Mouse (Mus musculus): ENCODE data around the gene Gm17349. TPM values are rescaled to one million over a fixed set of nuclear protein-coding genes. Genes with fewer than 3 reads are reported as not detected.

The Gm17349 gene
- polyA plus RNA-seq, 1 experiment from 2014 or later = not detected

GRCm38 (mm10) chr15:99721921-99722743 is 16.8 kb upstream of the Gm17349 start:
- H3K4me3 ChIP-seq (ENCODE audit: low read depth, low read length) = no peak overlapping the region
- no peak overlapping the region for H3K27ac ChIP-seq (ENCODE audit: low read depth, low read length)
- 80% methylated on average over 25 of the region's 25 CpGs for WGBS
- H3K4me2 ChIP-seq (ENCODE audit: low read length) = no peak overlapping the region
- ATAC-seq = no peak
- H3K4me1 ChIP-seq (ENCODE audit: control insufficient read depth, insufficient read depth, low read length) = peaks cover 14% of the 10 kb centered on the region
- H3K36me3 ChIP-seq (ENCODE audit: control insufficient read depth, insufficient read depth, low read length) = peaks cover 40% of the 10 kb centered on the region
- H3K9ac ChIP-seq (ENCODE audit: low read length) = no peak overlapping the region
- H3K27me3 ChIP-seq (replicated peaks; ENCODE audit: control insufficient read depth, insufficient read depth, low read length) = no peaks in the 10 kb centered on the region
- no peak for DNase-seq (ENCODE audit: low spot score)
- no peaks in the 10 kb centered on the region for H3K9me3 ChIP-seq (replicated peaks; ENCODE audit: control insufficient read depth, low read length)

GRCm38 (mm10) chr15:99719865-99720264 is 14.6 kb upstream of the Gm17349 start:
- H3K4me2 ChIP-seq (ENCODE audit: low read length) = no peak overlapping the region
- DNase-seq (ENCODE audit: low spot score) (no peak), ATAC-seq (no peak)
- H3K27ac ChIP-seq (ENCODE audit: low read depth, low read length) = no peak overlapping the region
- no peak overlapping the region for H3K4me3 ChIP-seq (ENCODE audit: low read depth, low read length)
- peaks cover 50% of the 10 kb centered on the region for H3K36me3 ChIP-seq (ENCODE audit: control insufficient read depth, insufficient read depth, low read length)
- no peaks in the 10 kb centered on the region for H3K27me3 ChIP-seq (replicated peaks; ENCODE audit: control insufficient read depth, insufficient read depth, low read length)
- H3K9me3 ChIP-seq (replicated peaks; ENCODE audit: control insufficient read depth, low read length) = no peaks in the 10 kb centered on the region
- H3K9ac ChIP-seq (ENCODE audit: low read length) = no peak overlapping the region
- H3K4me1 ChIP-seq (ENCODE audit: control insufficient read depth, insufficient read depth, low read length) = peaks cover 16% of the 10 kb centered on the region; the same call in 1 of the 2 replicates
- 80% methylated on average over 8 of the region's 8 CpGs for WGBS

- Histone ChIP-seq H3K4me2 (ENCODE audit: low read length) (no peak overlapping the region), H3K27me3 (replicated peaks; ENCODE audit: control insufficient read depth, insufficient read depth, low read length) (no peaks in the 10 kb centered on the region), H3K9ac (ENCODE audit: low read length) (no peak overlapping the region), H3K27ac (ENCODE audit: low read depth, low read length) (no peak overlapping the region), H3K9me3 (replicated peaks; ENCODE audit: control insufficient read depth, low read length) (no peaks in the 10 kb centered on the region), H3K4me3 (ENCODE audit: low read depth, low read length) (no peak overlapping the region), H3K36me3 (ENCODE audit: control insufficient read depth, insufficient read depth, low read length) (peaks cover 59% of the 10 kb centered on the region), H3K4me1 (ENCODE audit: control insufficient read depth, insufficient read depth, low read length) (peaks cover 10% of the 10 kb centered on the region; the same call in 1 of the 2 replicates)
- WGBS = 88% methylated on average over 9 of the region's 9 CpGs
- DNase-seq (ENCODE audit: low spot score) (no peak), ATAC-seq (no peak)
These were observed 13.3 kb upstream of the Gm17349 start for GRCm38 (mm10) chr15:99718461-99719021.

- H3K27me3 ChIP-seq (replicated peaks; ENCODE audit: control insufficient read depth, insufficient read depth, low read length) = no peaks in the 10 kb centered on the region
- no peaks in the 10 kb centered on the region for H3K9me3 ChIP-seq (replicated peaks; ENCODE audit: control insufficient read depth, low read length)
- H3K4me3 ChIP-seq (ENCODE audit: low read depth, low read length) = no peak within 1 kb of the TSS
- H3K36me3 ChIP-seq (ENCODE audit: control insufficient read depth, insufficient read depth, low read length) = peaks cover 59% of the 10 kb centered on the region
- 64% methylated on average over 26 of the region's 26 CpGs for WGBS
- no peak within 1 kb of the TSS for H3K4me2 ChIP-seq (ENCODE audit: low read length)
- no peak within 1 kb of the TSS for H3K9ac ChIP-seq (ENCODE audit: low read length)
- peak within 1 kb of the TSS; percentile 87 for H3K27ac ChIP-seq (ENCODE audit: low read depth, low read length)
- DNase-seq (ENCODE audit: low spot score) (peak; percentile 35), ATAC-seq (no peak)
- H3K4me1 ChIP-seq (ENCODE audit: control insufficient read depth, insufficient read depth, low read length) = peaks cover 10% of the 10 kb centered on the region; the same call in 1 of the 2 replicates
These were observed 12.4 kb upstream of the Gm17349 start, which contains the start of gene Gpd1 for GRCm38 (mm10) chr15:99717386-99718334. Gene Gpd1 (plus strand): TSS chr15:99717515.

- no peaks in the 10 kb centered on the region for H3K9me3 ChIP-seq (replicated peaks; ENCODE audit: control insufficient read depth, low read length)
- no peak overlapping the region for H3K4me2 ChIP-seq (ENCODE audit: low read length)
- no peak overlapping the region for H3K27ac ChIP-seq (ENCODE audit: low read depth, low read length)
- no peak for ATAC-seq
- DNase-seq (ENCODE audit: low spot score) = no peak
- H3K4me1 ChIP-seq (ENCODE audit: control insufficient read depth, insufficient read depth, low read length) = peaks cover 10% of the 10 kb centered on the region; the same call in 1 of the 2 replicates
- no peak overlapping the region for H3K4me3 ChIP-seq (ENCODE audit: low read depth, low read length)
- H3K36me3 ChIP-seq (ENCODE audit: control insufficient read depth, insufficient read depth, low read length) = peaks cover 59% of the 10 kb centered on the region
- no peaks in the 10 kb centered on the region for H3K27me3 ChIP-seq (replicated peaks; ENCODE audit: control insufficient read depth, insufficient read depth, low read length)
- H3K9ac ChIP-seq (ENCODE audit: low read length) = no peak overlapping the region
- 86% methylated on average over 12 of the region's 12 CpGs for WGBS
These were observed 11.5 kb upstream of the Gm17349 start for GRCm38 (mm10) chr15:99716814-99717213.

GRCm38 (mm10) chr15:99715982-99716746 is 10.9 kb upstream of the Gm17349 start:
- Histone ChIP-seq H3K36me3 (ENCODE audit: control insufficient read depth, insufficient read depth, low read length) (peaks cover 62% of the 10 kb centered on the region), H3K4me2 (ENCODE audit: low read length) (no peak overlapping the region), H3K4me3 (ENCODE audit: low read depth, low read length) (no peak overlapping the region), H3K27me3 (replicated peaks; ENCODE audit: control insufficient read depth, insufficient read depth, low read length) (no peaks in the 10 kb centered on the region), H3K9me3 (replicated peaks; ENCODE audit: control insufficient read depth, low read length) (no peaks in the 10 kb centered on the region), H3K27ac (ENCODE audit: low read depth, low read length) (peak overlapping the region; percentile 87), H3K4me1 (ENCODE audit: control insufficient read depth, insufficient read depth, low read length) (peaks cover 10% of the 10 kb centered on the region; the same call in 1 of the 2 replicates), H3K9ac (ENCODE audit: low read length) (peak overlapping the region; percentile 40; the same call in 1 of the 2 replicates)
- 76% methylated on average over 11 of the region's 11 CpGs for WGBS
- ATAC-seq (peak; percentile 21; the same call in 1 of the 2 replicates), DNase-seq (ENCODE audit: low spot score) (no peak)

- Histone ChIP-seq H3K4me3 (ENCODE audit: low read depth, low read length) (no peak overlapping the region), H3K9me3 (replicated peaks; ENCODE audit: control insufficient read depth, low read length) (no peaks in the 10 kb centered on the region), H3K9ac (ENCODE audit: low read length) (peak overlapping the region; percentile 40; the same call in 1 of the 2 replicates), H3K27ac (ENCODE audit: low read depth, low read length) (peak overlapping the region; percentile 87), H3K4me1 (ENCODE audit: control insufficient read depth, insufficient read depth, low read length) (peaks cover 10% of the 10 kb centered on the region; the same call in 1 of the 2 replicates), H3K36me3 (ENCODE audit: control insufficient read depth, insufficient read depth, low read length) (peaks cover 65% of the 10 kb centered on the region), H3K27me3 (replicated peaks; ENCODE audit: control insufficient read depth, insufficient read depth, low read length) (no peaks in the 10 kb centered on the region), H3K4me2 (ENCODE audit: low read length) (no peak overlapping the region)
- ATAC-seq = peak; percentile 54
- DNase-seq (ENCODE audit: low spot score) = peak; percentile 80
- 19% methylated on average over 13 of the region's 13 CpGs for WGBS
These were observed 10.1 kb upstream of the Gm17349 start for GRCm38 (mm10) chr15:99715361-99715865.

GRCm38 (mm10) chr15:99714858-99715257 is 9.6 kb upstream of the Gm17349 start:
- no peaks in the 10 kb centered on the region for H3K27me3 ChIP-seq (replicated peaks; ENCODE audit: control insufficient read depth, insufficient read depth, low read length)
- peaks cover 10% of the 10 kb centered on the region; the same call in 1 of the 2 replicates for H3K4me1 ChIP-seq (ENCODE audit: control insufficient read depth, insufficient read depth, low read length)
- no peaks in the 10 kb centered on the region for H3K9me3 ChIP-seq (replicated peaks; ENCODE audit: control insufficient read depth, low read length)
- WGBS = 50% methylated on average over 7 of the region's 7 CpGs
- H3K4me3 ChIP-seq (ENCODE audit: low read depth, low read length) = no peak overlapping the region
- H3K27ac ChIP-seq (ENCODE audit: low read depth, low read length) = peak overlapping the region; percentile 87
- ATAC-seq (peak; percentile 55), DNase-seq (ENCODE audit: low spot score) (peak; percentile 87)
- no peak overlapping the region for H3K4me2 ChIP-seq (ENCODE audit: low read length)
- no peak overlapping the region for H3K9ac ChIP-seq (ENCODE audit: low read length)
- peaks cover 66% of the 10 kb centered on the region for H3K36me3 ChIP-seq (ENCODE audit: control insufficient read depth, insufficient read depth, low read length)
